Mouse (Mus musculus) granulocyte monocyte progenitor cell, adult 5-6 weeks (primary cell): Measurements from ENCODE around the gene Pbx1. TPM values are rescaled to one million over a fixed set of nuclear protein-coding genes. Genes with fewer than 3 reads are reported as not detected.
A peak's percentile ranks its signal among the peaks of the same experiment; 100 is the strongest.

Source experiments
- ATAC-seq: replicated peaks from 2 replicates; pipeline ENCODE4 v1.8.0; 2016; ENCODE audit warnings: mild to moderate bottlenecking, moderate TSS enrichment, inconsistent platforms; ENCODE audit not compliant: poor library complexity, severe bottlenecking
- total RNA-seq, 2 experiments: library from RNA; stranded (forward) in 1 of 2; stranded (reverse) in 1 of 2; fragments of 200-712, 200-1000 nt in 1 of 2; fragments of >200 nt in 1 of 2; fragmentation: Nextera tagmentation in 1 of 2; gene quantifications; 2 replicates each; pipeline ENCODE4 v1.2.3; 2014 to 2017

Pbx1 gene
- total RNA-seq, 2 experiments from 2014 or later, result 4.1 to 8.2 TPM

DNA sequence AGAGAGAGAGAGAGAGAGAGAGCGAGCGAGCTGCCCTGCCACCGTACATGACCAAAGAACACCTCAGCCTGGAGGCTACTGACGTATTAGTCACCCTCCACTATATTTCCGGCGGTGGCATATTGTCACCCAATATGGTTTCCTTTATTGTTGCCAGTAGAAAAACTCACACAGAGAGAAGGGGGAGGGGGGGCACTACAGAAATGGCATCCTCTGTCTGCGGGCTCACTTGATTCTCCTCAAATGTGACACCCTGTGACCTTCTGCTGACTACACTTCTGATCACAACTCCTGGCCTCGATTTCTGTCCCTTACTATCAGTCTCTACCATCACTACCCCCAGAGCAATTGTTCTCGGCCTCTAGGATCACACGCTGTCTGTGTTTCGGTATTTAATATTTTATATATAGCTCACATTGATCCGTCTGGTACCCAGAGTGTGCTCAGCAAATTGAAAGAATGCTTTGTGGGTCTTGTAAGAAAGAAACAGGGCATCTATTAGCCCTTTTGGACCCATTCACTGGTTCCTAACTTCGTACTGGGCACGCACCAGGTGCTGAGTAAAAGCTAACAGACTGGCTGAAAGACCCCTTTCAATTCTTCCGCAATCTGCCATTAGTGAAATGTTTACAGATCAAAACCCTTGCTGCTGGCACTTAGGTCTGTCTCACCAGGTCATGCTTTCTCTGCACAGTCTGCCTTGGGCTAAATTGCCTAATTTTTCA is 148.1 kb downstream of the Pbx1 start:
- peak; percentile 57 for ATAC-seq

GRCm38 (mm10) chr1:168283421-168283820 is 148.6 kb downstream of the Pbx1 start:
- no peak for ATAC-seq

GRCm38 (mm10) chr1:168275678-168276077 is 156.4 kb downstream of the Pbx1 start:
- ATAC-seq, result no peak

DNA sequence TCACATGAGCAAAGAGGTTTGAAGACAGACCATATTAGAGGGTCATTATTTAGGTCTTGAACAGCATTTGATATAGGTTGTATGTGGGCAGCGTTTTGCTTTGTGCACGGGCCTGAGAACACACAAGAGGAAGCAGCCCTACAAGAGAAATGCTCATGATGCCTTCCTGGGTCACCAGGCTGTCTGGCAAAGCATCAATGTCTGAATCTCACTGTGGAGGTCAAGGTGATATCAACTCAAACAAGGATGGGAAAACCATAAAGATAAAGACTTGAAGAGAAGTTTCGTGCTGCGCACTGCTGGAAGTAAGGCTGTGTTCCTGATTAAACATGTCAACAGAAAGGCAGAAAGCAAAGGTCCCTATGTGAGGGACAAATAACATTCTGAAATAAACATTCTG is 157.8 kb downstream of the Pbx1 start:
- no peak for ATAC-seq

DNA sequence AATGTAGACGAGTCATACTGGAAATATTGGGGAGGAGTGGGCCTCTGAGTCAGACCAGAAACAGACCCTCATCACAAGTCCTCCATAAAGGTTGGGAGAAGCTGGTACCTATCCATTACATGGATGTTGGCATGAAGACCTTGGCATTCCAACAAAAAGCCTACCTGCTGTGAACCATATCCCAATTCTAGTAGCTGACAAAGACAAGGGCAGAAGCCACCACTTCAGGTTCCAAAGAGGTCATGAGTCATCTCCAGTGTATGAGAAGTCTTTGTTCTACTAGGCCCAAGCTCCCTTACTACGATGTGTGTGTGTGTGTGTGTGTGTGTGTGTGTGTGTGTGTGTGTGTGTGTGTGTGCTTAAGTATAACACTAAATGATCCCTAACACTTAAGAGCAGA is 160.0 kb downstream of the Pbx1 start:
- no peak for ATAC-seq

DNA sequence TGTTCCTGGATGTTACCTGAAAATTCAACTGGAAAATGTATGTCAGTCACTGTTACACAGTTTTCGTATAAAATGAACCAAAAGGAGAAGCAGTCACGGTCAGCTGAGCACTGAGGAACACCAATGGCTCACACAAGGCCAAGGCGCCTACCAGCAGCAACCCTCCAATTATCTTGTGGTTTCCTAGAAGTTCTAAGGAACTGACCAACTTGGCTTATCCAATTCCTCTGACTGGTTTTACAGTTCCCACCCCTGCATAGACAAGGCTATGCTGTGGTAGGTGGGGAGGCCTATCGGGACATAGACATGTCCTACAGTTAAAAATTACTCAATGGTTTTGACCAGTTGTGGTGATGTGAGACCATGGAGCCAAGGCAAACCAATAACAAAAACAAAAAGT is 160.9 kb downstream of the Pbx1 start:
- 0 out of 2 replicates have a peak, but pooled peaks have one; percentile 7 for ATAC-seq

- no peak for ATAC-seq
Measured at GRCm38 (mm10) chr1:168268751-168269623, 163.1 kb downstream of the Pbx1 start.

DNA sequence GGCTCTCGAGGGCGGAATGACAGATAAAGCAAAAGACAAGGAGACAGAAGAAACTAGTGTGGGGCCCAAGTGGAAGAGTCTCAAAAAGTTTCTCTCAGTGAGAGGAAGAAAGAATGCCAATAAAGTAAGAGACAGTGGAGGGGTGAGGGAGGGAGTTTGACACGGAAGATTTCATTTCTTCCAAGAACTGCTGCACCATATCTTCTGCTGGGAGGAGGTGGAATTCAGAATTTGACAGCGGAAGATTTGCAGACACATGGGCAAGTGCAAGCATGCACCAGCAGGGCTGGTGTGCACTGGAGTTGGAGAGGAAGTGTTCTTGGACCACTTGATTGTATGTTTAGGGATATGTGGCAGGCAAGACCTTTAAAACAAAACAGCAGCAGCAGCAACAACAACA is 163.8 kb downstream of the Pbx1 start:
- ATAC-seq, result no peak

GRCm38 (mm10) chr1:168265594-168266390 is 166.3 kb downstream of the Pbx1 start:
- no peak for ATAC-seq

GRCm38 (mm10) chr1:168265090-168265489 is 167.0 kb downstream of the Pbx1 start:
- no peak for ATAC-seq

DNA sequence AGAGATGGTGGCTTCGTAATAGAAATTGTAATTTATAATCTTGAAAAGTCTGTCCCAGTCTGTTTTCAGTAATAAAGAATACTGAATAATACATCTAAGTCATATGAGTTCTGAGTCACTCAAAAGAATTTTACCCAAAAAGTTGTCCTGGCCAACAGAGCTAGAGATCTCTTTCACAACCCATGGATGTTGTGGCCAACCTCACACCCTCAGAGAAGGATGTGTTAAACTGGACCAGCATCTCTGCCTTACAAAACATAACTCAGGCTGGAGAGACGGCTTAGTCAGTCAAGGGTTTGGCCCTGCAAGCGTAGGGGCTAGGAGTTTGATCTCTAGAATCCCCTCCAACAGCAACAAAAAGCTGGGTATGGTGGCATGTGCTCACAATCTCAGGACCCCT is 171.7 kb downstream of the Pbx1 start:
- no peak for ATAC-seq

- no peak for ATAC-seq
Measured at GRCm38 (mm10) chr1:168258856-168259255, 173.2 kb downstream of the Pbx1 start.

- ATAC-seq, result no peak
Measured at GRCm38 (mm10) chr1:168255347-168255908, 176.6 kb downstream of the Pbx1 start.

DNA sequence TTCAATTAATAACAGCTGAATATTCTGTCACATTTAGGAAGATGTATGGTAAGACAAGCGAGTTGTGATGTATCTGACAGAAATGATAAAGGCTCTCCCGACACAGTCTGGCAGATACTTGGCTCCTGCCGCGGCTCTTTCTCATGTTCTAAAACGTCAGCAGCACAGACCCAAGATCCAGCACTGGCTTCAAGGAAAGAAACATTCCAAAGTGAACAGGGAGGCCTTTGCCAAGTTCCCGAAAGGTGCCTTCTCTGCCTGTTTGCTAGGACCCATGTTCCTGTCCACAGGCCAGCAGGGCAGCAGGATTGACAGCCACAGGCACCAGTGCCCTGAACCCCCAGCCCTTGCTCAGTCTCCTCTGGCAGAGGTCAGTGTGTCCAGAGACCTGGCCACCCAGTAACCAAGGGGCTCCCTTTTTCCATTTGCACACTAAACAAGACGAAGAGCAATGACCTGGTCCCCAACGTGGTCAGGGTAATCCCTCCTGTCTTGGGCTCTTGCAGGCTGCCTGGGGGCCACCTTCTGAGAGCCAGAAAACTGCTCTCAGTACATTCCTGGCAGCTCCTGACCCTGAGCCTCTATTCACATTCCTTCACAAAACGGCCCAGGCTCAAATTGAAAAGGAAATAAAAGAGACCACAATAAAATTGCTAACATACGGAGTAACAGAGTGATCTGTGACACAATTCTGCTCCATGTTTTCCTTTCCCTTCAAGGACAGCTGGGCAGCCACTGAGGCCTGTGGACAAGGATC is 184.9 kb downstream of the Pbx1 start:
- ATAC-seq, result no peak

DNA sequence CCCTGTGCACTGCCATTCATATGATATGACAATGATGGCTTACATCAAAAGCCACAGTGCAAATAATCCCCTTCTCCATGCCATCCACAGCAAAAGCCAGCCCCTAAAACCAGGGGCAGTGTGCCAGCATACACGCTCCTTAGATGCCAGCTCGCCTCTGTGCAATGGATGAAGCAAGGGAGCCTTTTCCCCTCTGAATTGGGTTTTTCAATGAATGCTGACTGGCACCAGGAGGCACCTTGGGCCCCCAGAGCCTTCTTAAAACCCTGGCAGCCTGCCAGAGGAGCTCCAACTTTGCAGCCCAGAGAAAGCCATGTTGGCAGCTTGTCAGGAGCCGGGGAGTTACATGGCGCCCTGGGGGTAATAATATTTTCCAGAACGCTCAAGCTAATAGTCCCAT is 186.5 kb downstream of the Pbx1 start:
- ATAC-seq, result no peak

GRCm38 (mm10) chr1:168243759-168244158 is 188.3 kb downstream of the Pbx1 start:
- no peak for ATAC-seq

DNA sequence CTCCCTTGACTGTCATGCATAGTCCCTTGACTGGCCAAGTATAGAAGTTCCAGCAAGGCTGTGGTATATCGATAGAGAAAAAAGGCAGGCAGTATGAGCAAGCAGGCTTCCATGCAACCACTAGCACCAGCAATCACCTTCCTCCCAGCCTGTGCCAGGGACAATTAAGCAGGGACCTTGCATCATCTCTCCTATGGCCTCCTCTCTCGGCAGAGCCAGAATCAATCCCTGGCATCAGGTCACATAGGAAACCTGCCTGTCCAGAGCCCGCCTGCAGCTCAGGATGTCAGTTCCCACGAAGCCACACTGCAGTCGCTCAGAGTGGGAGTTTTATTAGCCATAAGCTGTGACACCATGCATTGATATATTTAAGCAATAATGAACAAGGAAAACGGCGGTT is 189.0 kb downstream of the Pbx1 start:
- no peak for ATAC-seq

DNA sequence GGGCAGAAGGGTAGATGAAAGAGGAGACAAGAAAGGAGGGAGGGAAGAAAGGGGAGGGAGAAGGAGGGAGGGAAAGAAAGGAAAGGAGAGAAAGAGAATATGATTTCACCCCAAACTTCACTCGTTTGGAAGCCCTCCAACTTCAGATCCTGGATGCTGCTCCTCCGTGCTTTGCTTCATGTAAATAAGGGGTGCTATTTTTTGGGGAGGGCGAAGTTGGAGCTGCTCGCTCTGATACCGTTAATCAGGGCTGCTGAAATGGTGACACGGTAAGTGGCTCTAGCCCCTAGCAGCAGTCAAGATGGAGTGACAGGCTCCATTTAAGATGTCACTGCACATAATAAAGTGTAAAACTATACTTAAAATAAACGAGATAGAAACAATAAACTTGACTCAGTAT is 190.8 kb downstream of the Pbx1 start:
- ATAC-seq, result no peak

DNA sequence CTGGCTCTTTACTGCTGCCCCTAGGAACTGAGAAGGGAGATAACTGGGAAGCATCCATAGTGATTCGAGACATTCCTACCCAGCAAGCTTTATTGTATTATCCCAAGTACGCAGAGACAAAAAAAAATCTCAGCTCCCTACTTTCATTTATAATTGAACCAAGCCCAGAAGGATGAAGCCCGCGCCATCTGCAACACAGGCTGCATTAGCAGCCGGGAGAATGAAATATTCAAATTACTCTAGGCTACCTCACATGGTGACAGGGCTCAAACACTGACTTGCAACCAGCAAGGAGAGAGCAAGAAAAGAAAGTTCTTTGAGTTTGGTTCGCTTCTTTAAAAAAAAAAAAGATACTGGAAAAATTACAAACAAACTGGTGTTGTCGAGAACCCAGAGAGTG is 191.2 kb downstream of the Pbx1 start:
- no peak for ATAC-seq

- no peak for ATAC-seq
Measured at GRCm38 (mm10) chr1:168240386-168240785, 191.7 kb downstream of the Pbx1 start.
